8 mouse cellular contexts compared by ENCODE assay signal in the genomic region with DNA sequence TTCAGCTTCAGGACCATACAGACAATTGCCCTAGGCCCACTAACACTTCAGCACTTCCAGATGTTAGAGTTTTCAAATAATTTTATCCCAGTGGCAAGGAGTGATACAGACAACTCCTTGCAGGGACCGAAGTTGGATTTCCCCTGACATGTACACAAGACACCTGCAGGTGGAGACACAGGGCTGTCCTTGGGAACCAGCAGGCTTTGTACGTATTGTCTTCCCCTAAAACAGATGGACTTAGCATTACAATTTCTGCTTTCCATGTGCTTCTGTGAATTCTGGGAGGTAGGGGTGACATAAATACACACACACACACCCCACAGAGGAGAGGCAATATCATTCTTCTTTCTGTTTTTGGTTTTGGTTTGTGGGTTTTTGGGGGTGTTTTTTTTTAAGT.
DNase-seq lines count a peak whose midpoint lies in the region; ATAC-seq and TF ChIP-seq lines count a peak whose summit lies in the region.

No protein-coding gene starts in this region.

- no peaks in the 10 kb centered on the region for H3K36me3 ChIP-seq in C2C12 (ENCODE audit: control insufficient read depth, insufficient read depth)
- no peaks in the 10 kb centered on the region for H3K36me3 ChIP-seq in midbrain, embryonic 15.5 days (replicated peaks)

- no peaks in the 10 kb centered on the region for H3K4me1 ChIP-seq in midbrain, embryonic 15.5 days

- no peak for TF ChIP-seq POLR2A in brain, embryonic 14.5 days (IDR thresholded peaks at IDR 0.05; ENCODE audit: borderline replicate concordance, extremely low read depth, insufficient read depth, insufficient read length, poor library complexity, severe bottlenecking)

- no peak overlapping the region for H3K27ac ChIP-seq in midbrain, embryonic 15.5 days

- WGBS in midbrain, embryonic 15.5 days: 39% methylated on average over 2 of the region's 2 CpGs

- no peaks in the 10 kb centered on the region for H3K9me3 ChIP-seq in midbrain, embryonic 15.5 days

- no peaks in the 10 kb centered on the region for H3K27me3 ChIP-seq in C2C12 (ENCODE audit: control insufficient read depth, insufficient read depth, insufficient read length)
- H3K27me3 ChIP-seq in midbrain, embryonic 15.5 days (replicated peaks): no peaks in the 10 kb centered on the region

- H3K79me3 ChIP-seq in C2C12 (ENCODE audit: low read depth): no peaks in the 10 kb centered on the region

- H3K79me2 ChIP-seq in C2C12 (ENCODE audit: control insufficient read depth, insufficient read depth): no peaks in the 10 kb centered on the region

- peak; percentile 24 to 59 for DNase-seq in adrenal gland, adult (ENCODE audit: inconsistent age in 2 of 2, low spot score in 1 of 2)
- DNase-seq in adrenal gland, postnatal 4 days (ENCODE audit: low spot score in 2 of 2): no peak
- peak; percentile 83 for DNase-seq in brain, embryonic 14.5 days (ENCODE audit: low read depth)
- DNase-seq in forelimb bud, embryonic 11.5 days (ENCODE audit: low read depth, low spot score): peak; percentile 26
- peak; percentile 16 for DNase-seq in left cerebral cortex, adult 11 months (ENCODE audit: low spot score)
- DNase-seq in thymus, postnatal 14 days: peak; percentile 32

- H3K9ac ChIP-seq in midbrain, embryonic 15.5 days: no peak overlapping the region

- peak; percentile 76 for ATAC-seq in midbrain, embryonic 15.5 days (replicated peaks)

- no peak overlapping the region for H3ac ChIP-seq in C2C12 (ENCODE audit: control insufficient read depth, insufficient read length, low read depth)

- no peak overlapping the region for H3K4me3 ChIP-seq in C2C12 (ENCODE audit: insufficient read depth, poor library complexity, severe bottlenecking)
- H3K4me3 ChIP-seq in midbrain, embryonic 15.5 days: no peak overlapping the region

- H3K4me2 ChIP-seq in midbrain, embryonic 15.5 days: no peak overlapping the region

- TF ChIP-seq CTCF in C2C12 (IDR thresholded peaks at IDR 0.05; ENCODE audit: control insufficient read depth, insufficient read depth, insufficient read length): peak; percentile 3
- peak; percentile 65; the same call in 1 of the 2 replicates for TF ChIP-seq CTCF in brain, embryonic 14.5 days (IDR thresholded peaks at IDR 0.05; ENCODE audit: borderline replicate concordance, extremely low read depth, insufficient read depth, insufficient read length)

TF ChIP-seq in C2C12, 6 proteins besides CTCF, POLR2A, EP300 and RAD21:
- no peak for TF ChIP-seq FOSL1 (IDR thresholded peaks at IDR 0.05; ENCODE audit: insufficient read depth, low read length, poor library complexity, severe bottlenecking)
- TF ChIP-seq CEBPB (IDR thresholded peaks at IDR 0.05; ENCODE audit: low read depth): no peak
- TF ChIP-seq MAX (IDR thresholded peaks at IDR 0.05): no peak
- TF ChIP-seq USF1 (IDR thresholded peaks at IDR 0.05; ENCODE audit: low read depth): no peak

Comparison
In these comparisons a context has a peak if more than half of its experiments do, and no peak if none do; other contexts are left out.
1. DNase-seq: peak in adrenal gland, adult (2 of 2), brain, embryonic 14.5 days (single experiment), forelimb bud, embryonic 11.5 days (single experiment), left cerebral cortex, adult 11 months (single experiment) and thymus, postnatal 14 days (single experiment); none in adrenal gland, postnatal 4 days (0 of 2).